Mouse (Mus musculus) adrenal gland, postnatal 36 days (tissue): ENCODE results near the gene Fbxl16. TPM values are rescaled to one million over a fixed set of nuclear protein-coding genes. Genes with fewer than 3 reads are reported as not detected.

Source experiments
- DNase-seq, 2 experiments: peaks; one replicate each; pipeline ENCODE4 v3.0.0; 2021; ENCODE audit warnings: mixed read lengths in 1 of 2
- total RNA-seq, 2 experiments: library from RNA; stranded (reverse); gene quantifications; 2 replicates each; pipeline ENCODE4 v1.2.3; 2021

The Fbxl16 gene
- total RNA-seq, 2 experiments from 2014 or later = 19.4 to 34.2 TPM

GRCm38 (mm10) chr17:25842509-25842908 lies 33.6 kb downstream of the Fbxl16 start:
- no peak for DNase-seq

- DNase-seq = no peak
These were observed 34.2 kb downstream of the Fbxl16 start for GRCm38 (mm10) chr17:25843122-25843521.

GRCm38 (mm10) chr17:25843636-25844395 lies 34.9 kb downstream of the Fbxl16 start:
- DNase-seq = peak in 1 of 2 experiments; percentile 38

GRCm38 (mm10) chr17:25844396-25844901 lies 35.6 kb downstream of the Fbxl16 start, which contains the start of gene Rhot2:
Rhot2 (minus strand) TSS chr17:25844851.
- peak; percentile 98 for DNase-seq

GRCm38 (mm10) chr17:25860229-25860628 lies 51.3 kb downstream of the Fbxl16 start:
- DNase-seq = no peak

GRCm38 (mm10) chr17:25860832-25861703 lies 52.2 kb downstream of the Fbxl16 start, which contains the start of gene Wdr90:
Wdr90 (minus strand) TSS chr17:25861501.
- DNase-seq = peak; percentile 94 to 95

GRCm38 (mm10) chr17:25861704-25862612 lies 53.1 kb downstream of the Fbxl16 start:
- no peak for DNase-seq

GRCm38 (mm10) chr17:25863681-25864080 lies 54.8 kb downstream of the Fbxl16 start:
- no peak for DNase-seq

GRCm38 (mm10) chr17:25864311-25864710 lies 55.4 kb downstream of the Fbxl16 start:
- DNase-seq = peak in 1 of 2 experiments; percentile 50

GRCm38 (mm10) chr17:25865288-25865687 lies 56.4 kb downstream of the Fbxl16 start:
- no peak for DNase-seq

GRCm38 (mm10) chr17:25866172-25866571 lies 57.3 kb downstream of the Fbxl16 start:
- peak in 1 of 2 experiments; percentile 48 for DNase-seq

GRCm38 (mm10) chr17:25867509-25867835 lies 58.6 kb downstream of the Fbxl16 start:
- DNase-seq = no peak

GRCm38 (mm10) chr17:25867836-25868600 lies 59.1 kb downstream of the Fbxl16 start:
- peak; percentile 83 to 88 for DNase-seq

GRCm38 (mm10) chr17:25868601-25869191 lies 59.8 kb downstream of the Fbxl16 start, which contains the start of gene Mcrip2:
Mcrip2 (minus strand) TSS chr17:25868764.
- peak; percentile 93 to 94 for DNase-seq

- DNase-seq = no peak
These were observed 60.6 kb downstream of the Fbxl16 start for GRCm38 (mm10) chr17:25869498-25869897.

GRCm38 (mm10) chr17:25869954-25870353 lies 61.1 kb downstream of the Fbxl16 start:
- DNase-seq = no peak
